Mouse (Mus musculus) CH12.LX (cell line): ENCODE measurements around the gene Maats1. TPM values are rescaled to one million over a fixed set of nuclear protein-coding genes. Genes with fewer than 3 reads are reported as not detected.

Experiments used
- DNase-seq: peaks from one replicate; pipeline ENCODE4 v3.0.0-alpha.2; 2013; ENCODE audit errors: extremely low read depth
- H3K27ac ChIP-seq: 2 replicates; pipeline ENCODE4 v1.5.1; 2012; ENCODE audit warnings: low read depth, mild to moderate bottlenecking, control low read depth, moderate library complexity; ENCODE audit not compliant: insufficient read depth
- H3K27me3 ChIP-seq: replicated peaks from 2 replicates; pipeline ENCODE3; 2012; ENCODE audit warnings: inconsistent platforms
- H3K36me3 ChIP-seq, 2 experiments: replicated peaks in 1 of 2; 2 replicates each; pipeline versions ENCODE3 to v1.6.1; 2012; ENCODE audit warnings: inconsistent platforms in 1 of 2, low read length in 1 of 2, mild to moderate bottlenecking in 1 of 2, mixed read lengths in 1 of 2, moderate library complexity in 1 of 2; ENCODE audit not compliant: control insufficient read depth in 1 of 2, insufficient read depth in 1 of 2
- H3K4me1 ChIP-seq, 2 experiments: 2 replicates each; pipeline ENCODE4 v1.6.1; 2012; ENCODE audit warnings: inconsistent platforms in 1 of 2, moderate library complexity in 1 of 2; ENCODE audit not compliant: insufficient read depth in 2 of 2, control insufficient read depth in 1 of 2
- H3K4me2 ChIP-seq: 2 replicates; pipeline ENCODE4 v1.6.1; 2012; ENCODE audit warnings: low read depth, mild to moderate bottlenecking, control low read depth; ENCODE audit not compliant: poor library complexity, insufficient read depth, severe bottlenecking
- H3K4me3 ChIP-seq, 3 experiments: fragments of 150-350 bp in 1 of 3; sonication (generic) in 1 of 3; replicated peaks in 1 of 3; 2 replicates each; pipeline versions ENCODE3 to v1.5.1; 2011 to 2012; ENCODE audit warnings: low read depth in 2 of 3, low read length in 2 of 3, mild to moderate bottlenecking in 2 of 3, moderate library complexity in 2 of 3, control low read depth in 1 of 3, improper control_type of control experiment in 1 of 3, inconsistent platforms in 1 of 3, mixed read lengths in 1 of 3; ENCODE audit not compliant: poor library complexity in 1 of 3
- H3K79me2 ChIP-seq: replicated peaks from 2 replicates; pipeline ENCODE4 v1.6.1; 2012; ENCODE audit warnings: mild to moderate bottlenecking, moderate library complexity; ENCODE audit not compliant: control insufficient read depth, poor library complexity, insufficient read depth, severe bottlenecking; ENCODE audit errors: extremely low read depth
- H3K9ac ChIP-seq: 2 replicates; pipeline ENCODE4 v1.6.1; 2012; ENCODE audit warnings: low read depth, mild to moderate bottlenecking, control low read depth, moderate library complexity; ENCODE audit not compliant: insufficient read depth
- H3K9me3 ChIP-seq: replicated peaks from 2 replicates; pipeline ENCODE3; 2012; ENCODE audit warnings: low read length, inconsistent platforms, mixed read lengths
- BHLHE40 ChIP-seq: IDR thresholded peaks from 2 replicates; pipeline ENCODE4 v1.6.1; 2011; ENCODE audit warnings: mild to moderate bottlenecking, low read depth, low read length, improper control_type of control experiment
- CTCF ChIP-seq, 2 experiments: IDR thresholded peaks in 1 of 2; conservative IDR thresholded peaks in 1 of 2; 2 replicates each; pipeline ENCODE4 v1.5.1; 2011 to 2012; ENCODE audit warnings: low read depth in 2 of 2, low read length in 2 of 2, improper control_type of control experiment in 1 of 2, inconsistent platforms in 1 of 2, mild to moderate bottlenecking in 1 of 2, moderate library complexity in 1 of 2
- E2F4 ChIP-seq: IDR thresholded peaks from 2 replicates; pipeline ENCODE4 v1.6.1; 2011; ENCODE audit warnings: low read depth, low read length, improper control_type of control experiment; ENCODE audit not compliant: insufficient replicate concordance
- ELF1 ChIP-seq: IDR thresholded peaks from 2 replicates; pipeline ENCODE4 v1.6.1; 2014; ENCODE audit warnings: low read depth, mild to moderate bottlenecking, inconsistent platforms, low read length, improper control_type of control experiment
- EP300 ChIP-seq: IDR thresholded peaks from 2 replicates; pipeline ENCODE4 v1.6.1; 2011; ENCODE audit warnings: low read length, improper control_type of control experiment
- JUN ChIP-seq: IDR thresholded peaks from 2 replicates; pipeline ENCODE4 v1.6.1; 2011; ENCODE audit warnings: low read depth, mild to moderate bottlenecking, low read length, improper control_type of control experiment, moderate library complexity; ENCODE audit not compliant: insufficient read depth
- MAZ ChIP-seq: IDR thresholded peaks from 2 replicates; pipeline ENCODE4 v1.6.1; 2012; ENCODE audit warnings: low read depth, mild to moderate bottlenecking, inconsistent platforms, low read length, improper control_type of control experiment, moderate library complexity
- MXI1 ChIP-seq: IDR thresholded peaks from 2 replicates; pipeline ENCODE4 v1.6.1; 2011; ENCODE audit warnings: mild to moderate bottlenecking, low read depth, low read length, improper control_type of control experiment
- NELFE ChIP-seq: IDR thresholded peaks from 2 replicates; pipeline ENCODE4 v1.6.1; 2011; ENCODE audit warnings: low read depth, low read length, improper control_type of control experiment
- NRF1 ChIP-seq: IDR thresholded peaks from 2 replicates; pipeline ENCODE4 v1.6.1; 2014; ENCODE audit warnings: low read depth, mild to moderate bottlenecking, inconsistent platforms, low read length, improper control_type of control experiment, moderate library complexity
- RAD21 ChIP-seq: IDR thresholded peaks from 2 replicates; pipeline ENCODE4 v1.6.1; 2011; ENCODE audit warnings: low read depth, mild to moderate bottlenecking, low read length, improper control_type of control experiment, moderate library complexity
- RCOR1 ChIP-seq: conservative IDR thresholded peaks from 2 replicates; pipeline ENCODE4 v1.6.1; 2012; ENCODE audit warnings: low read depth, mild to moderate bottlenecking, inconsistent platforms, low read length, improper control_type of control experiment
- SMC3 ChIP-seq: IDR thresholded peaks from 2 replicates; pipeline ENCODE4 v1.6.1; 2011; ENCODE audit warnings: low read depth, low read length, improper control_type of control experiment
- TCF12 ChIP-seq: IDR thresholded peaks from 2 replicates; pipeline ENCODE4 v1.6.1; 2014; ENCODE audit warnings: low read depth, mild to moderate bottlenecking, inconsistent platforms, low read length, improper control_type of control experiment
- ZC3H11A ChIP-seq: IDR thresholded peaks from 2 replicates; pipeline ENCODE4 v1.6.1; 2012; ENCODE audit warnings: low read depth, mild to moderate bottlenecking, inconsistent platforms, low read length, improper control_type of control experiment
- ZKSCAN1 ChIP-seq: IDR thresholded peaks from 2 replicates; pipeline ENCODE4 v1.6.1; 2012; ENCODE audit warnings: low read depth, inconsistent platforms, low read length, improper control_type of control experiment, borderline replicate concordance
- dilution Hi-C: fragments of 300-500 bp; cut with MboI; formaldehyde crosslinking; loops from 2 replicates; pipeline ENCODE4 v1.14.3; 2020; ENCODE audit warnings: low sequenced_read_pairs; ENCODE audit not compliant: extremely low pct_unique_long_range_greater_than_20kb, extremely low pct_ligation_motif_present
- in situ Hi-C: fragments of 300-500 bp; cut with MboI; formaldehyde crosslinking; loops from 3 replicates; pipeline ENCODE4 v1.14.3; 2019; ENCODE audit warnings: low sequenced_read_pairs, low pct_ligation_motif_present, low pct_unique_long_range_greater_than_20kb, mixed read lengths
- polyA plus RNA-seq: library from polyadenylated mRNA; unstranded; fragments of >175 nt; gene quantifications from 2 replicates; pipeline ENCODE4 v1.2.1, GENCODE M21; 2012; ENCODE audit warnings: low read depth; ENCODE audit not compliant: insufficient read length
- total RNA-seq, 2 experiments: library from RNA; depleted of rRNA; stranded (reverse); fragments of 300-350 nt in 1 of 2; fragments of >200 nt in 1 of 2; gene quantifications; 2 replicates each; pipeline ENCODE4 v1.2.3; 2012 to 2014

Gene Maats1
- total and polyA plus RNA-seq, 3 experiments, result 1.9 to 3.9 (median 2.0) TPM

DNA sequence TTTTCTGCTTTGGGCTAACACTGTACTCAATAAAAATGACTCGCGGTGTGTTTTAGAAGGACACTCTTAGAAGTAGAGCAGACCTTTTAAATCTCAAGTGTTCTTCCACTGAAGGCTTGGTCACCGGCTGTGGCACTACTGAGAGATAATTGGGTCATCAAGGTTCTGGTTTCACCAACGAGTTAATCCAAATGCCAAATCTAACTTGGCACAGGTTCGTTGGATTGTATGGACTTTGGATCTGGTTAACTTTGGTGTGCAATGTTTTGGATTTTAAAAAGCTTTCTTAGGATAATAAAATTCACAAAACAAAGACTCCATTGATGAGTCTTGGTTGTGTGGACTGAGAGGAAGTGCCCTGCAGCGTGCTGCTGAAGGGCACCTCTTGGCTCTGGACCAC is 43.5 kb downstream of the Maats1 start:
- Histone ChIP-seq H3K27ac (no peak overlapping the region), H3K79me2 (no peaks in the 10 kb centered on the region), H3K27me3 (no peaks in the 10 kb centered on the region), H3K4me2 (no peak overlapping the region), H3K4me3 (no peak overlapping the region), H3K36me3 (peaks cover 0 to 9% of the 10 kb centered on the region in 2 experiments), H3K9me3 (no peaks in the 10 kb centered on the region), H3K9ac (no peak overlapping the region), H3K4me1 (peaks cover 8 to 12% of the 10 kb centered on the region in 2 experiments)
- DNase-seq, result no peak
- in situ Hi-C loops (no loop called here), dilution Hi-C loops (no loop called here)
- TF ChIP-seq ELF1 (no peak), NRF1 (no peak), SMC3 (no peak), NELFE (no peak), MAZ (no peak), JUN (no peak), CTCF (conservative IDR thresholded peaks at IDR 0.05 in 1 of 2, IDR thresholded peaks at IDR 0.05 in 1 of 2; ENCODE audit: low read depth in 2 of 2, low read length in 2 of 2) (no peak), EP300 (no peak)

DNA sequence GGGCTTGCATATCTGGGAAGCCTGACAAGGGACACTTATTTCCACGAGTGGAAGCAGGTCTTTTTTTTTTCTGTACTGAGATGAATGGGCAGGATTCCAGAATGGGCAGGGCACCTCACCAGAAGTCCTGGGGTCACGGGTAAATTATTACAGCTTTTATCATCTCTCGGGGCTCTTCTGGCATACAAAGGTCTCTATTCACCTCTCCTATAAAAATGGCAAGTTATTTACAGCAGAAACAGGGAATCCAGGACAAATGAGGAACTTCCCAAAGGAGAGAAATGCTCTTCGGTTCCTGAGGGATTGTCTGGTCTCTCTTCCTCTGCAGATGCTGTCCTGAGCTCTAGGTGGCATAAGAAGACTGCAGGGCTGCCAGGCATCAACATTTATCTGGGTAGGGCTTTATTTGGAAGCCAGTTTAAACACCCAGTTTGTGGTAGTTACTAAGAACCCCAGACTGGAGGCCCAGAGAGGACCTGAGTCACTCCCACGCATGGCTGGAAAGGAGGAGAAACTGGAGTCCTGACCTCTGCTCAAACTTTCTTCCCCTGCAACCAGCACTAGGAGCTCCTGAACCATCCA is 46.5 kb downstream of the Maats1 start:
- H3K27ac ChIP-seq, result no peak overlapping the region
- no peaks in the 10 kb centered on the region for H3K9me3 ChIP-seq
- DNase-seq, result no peak
- peaks cover 0 to 4% of the 10 kb centered on the region in 2 experiments for H3K36me3 ChIP-seq
- peak; percentile 30; the same call in 1 of the 2 replicates for TF ChIP-seq ELF1
- TF ChIP-seq BHLHE40, result no peak
- no peak for TF ChIP-seq MAZ
- 0 out of 2 replicates have a peak, but pooled peaks have one; percentile 34 for TF ChIP-seq NELFE
- TF ChIP-seq NRF1, result 0 out of 2 replicates have a peak, but pooled peaks have one; percentile 32
- TF ChIP-seq ZC3H11A, result peak; percentile 46; the same call in 1 of the 2 replicates
- TF ChIP-seq RAD21, result peak; percentile 87
- 0 out of 2 replicates have a peak, but pooled peaks have one; percentile 21 for TF ChIP-seq RCOR1
- 0 out of 2 replicates have a peak, but pooled peaks have one; percentile 23 for TF ChIP-seq TCF12
- TF ChIP-seq SMC3, result peak; percentile 75
- no peak for TF ChIP-seq MXI1
- TF ChIP-seq ZKSCAN1, result no peak
- no peak for TF ChIP-seq E2F4
- peak in 1 of 2 experiments; percentile 82; a peak in 3 of 4 replicates for TF ChIP-seq CTCF (conservative IDR thresholded peaks at IDR 0.05 in 1 of 2, IDR thresholded peaks at IDR 0.05 in 1 of 2; ENCODE audit: low read depth in 2 of 2, low read length in 2 of 2)
- peaks cover 0 to 3% of the 10 kb centered on the region in 2 experiments; a peak in 1 of 4 replicates for H3K4me1 ChIP-seq
- H3K79me2 ChIP-seq, result no peaks in the 10 kb centered on the region
- in situ Hi-C loops, result no loop called here
- H3K4me2 ChIP-seq, result no peak overlapping the region
- dilution Hi-C loops, result no loop called here
- no peaks in the 10 kb centered on the region for H3K27me3 ChIP-seq
- H3K9ac ChIP-seq, result no peak overlapping the region
- no peak overlapping the region for H3K4me3 ChIP-seq
